Mouse (Mus musculus) CD4-positive, CD25-positive, alpha-beta regulatory T cell, adult 4 months (primary cell): ENCODE data around the gene Map2k6. TPM values are rescaled to one million over a fixed set of nuclear protein-coding genes. Genes with fewer than 3 reads are reported as not detected.
"Not testable (repeated sequence)": the region's sequence is repeated elsewhere in the genome, so short reads cannot be mapped to it uniquely, and the experiment has no call there.

Source experiments
- ATAC-seq: one replicate; pipeline ENCODE4 v1.8.0; 2017
- polyA plus RNA-seq, 2 experiments: library from polyadenylated mRNA; unstranded; fragments of 100-300 nt; shearing (Covaris generic); gene quantifications; one replicate each; pipeline ENCODE4 v1.2.1; 2017

Map2k6 gene
- 1 to 10 TPM; 5.8 to 8.8 TPM for polyA plus RNA-seq

GRCm38 (mm10) chr11:110398553-110399239, at the start of gene Map2k6:
Gene Map2k6 (plus strand): TSS chr11:110399122.
- peak; percentile 99 for ATAC-seq

- no peak for ATAC-seq
Measured at GRCm38 (mm10) chr11:110354261-110354660, 44.7 kb upstream of the Map2k6 start.

GRCm38 (mm10) chr11:110355131-110355530, 43.8 kb upstream of the Map2k6 start:
- not testable (repeated sequence) for ATAC-seq

- ATAC-seq: no peak
Measured at GRCm38 (mm10) chr11:110357756-110358551, 41.0 kb upstream of the Map2k6 start.

GRCm38 (mm10) chr11:110365016-110365415, 33.9 kb upstream of the Map2k6 start:
- no peak for ATAC-seq

GRCm38 (mm10) chr11:110366902-110367301, 32.0 kb upstream of the Map2k6 start:
- ATAC-seq: no peak

GRCm38 (mm10) chr11:110367638-110368037, 31.3 kb upstream of the Map2k6 start:
- no peak for ATAC-seq

- no peak for ATAC-seq
Measured at GRCm38 (mm10) chr11:110369312-110370019, 29.5 kb upstream of the Map2k6 start.

GRCm38 (mm10) chr11:110371827-110372226, 27.1 kb upstream of the Map2k6 start:
- ATAC-seq: no peak

- ATAC-seq: no peak
Measured at GRCm38 (mm10) chr11:110372266-110372954, 26.5 kb upstream of the Map2k6 start.

GRCm38 (mm10) chr11:110374036-110374435, 24.9 kb upstream of the Map2k6 start:
- ATAC-seq: no peak

- no peak for ATAC-seq
Measured at GRCm38 (mm10) chr11:110379661-110380309, 19.1 kb upstream of the Map2k6 start.

GRCm38 (mm10) chr11:110380310-110380668, 18.6 kb upstream of the Map2k6 start:
- ATAC-seq: no peak

GRCm38 (mm10) chr11:110385487-110385886, 13.4 kb upstream of the Map2k6 start:
- ATAC-seq: no peak

GRCm38 (mm10) chr11:110392763-110393162, 6.2 kb upstream of the Map2k6 start:
- ATAC-seq: no peak

GRCm38 (mm10) chr11:110394788-110395452, 4.0 kb upstream of the Map2k6 start:
- ATAC-seq: no peak

GRCm38 (mm10) chr11:110396085-110396484, 2.8 kb upstream of the Map2k6 start:
- no peak for ATAC-seq

GRCm38 (mm10) chr11:110399240-110400150, 573 bp downstream of the Map2k6 start:
- ATAC-seq: peak; percentile 25

GRCm38 (mm10) chr11:110400283-110400682, 1.4 kb downstream of the Map2k6 start:
- ATAC-seq: no peak

GRCm38 (mm10) chr11:110402671-110403070, 3.7 kb downstream of the Map2k6 start:
- ATAC-seq: no peak
